Mouse (Mus musculus): ENCODE results near the gene Cd59b.

GRCm38 (mm10) chr2:104119097-104119496 lies 49.4 kb downstream of the Cd59b start:
- TF ChIP-seq TAL1 (IDR thresholded peaks at IDR 0.05; ENCODE audit: low read length) (no peak), GATA1 (IDR thresholded peaks at IDR 0.05; ENCODE audit: low read length) (no peak)

All from erythroblast, embryonic 14.5 days (primary cell).